Mouse (Mus musculus) kidney, adult 18-20 months (tissue): ENCODE results near the gene Faiml.

ENCODE experiments used
- DNase-seq: peaks from one replicate; pipeline ENCODE4 v3.0.0; 2021

Gene Faiml

GRCm38 (mm10) chr9:99237139-99237538, at the start of gene Faiml:
Gene Faiml, minus strand, starts transcription at chr9:99237239.
- no peak for DNase-seq

- no peak for DNase-seq
Measured at GRCm38 (mm10) chr9:99258891-99259290, 21.9 kb upstream of the Faiml start.

- DNase-seq = no peak
Measured at GRCm38 (mm10) chr9:99256821-99257220, 19.8 kb upstream of the Faiml start.

- DNase-seq = no peak
Measured at GRCm38 (mm10) chr9:99256206-99256605, 19.2 kb upstream of the Faiml start.

GRCm38 (mm10) chr9:99253861-99254260, 16.8 kb upstream of the Faiml start:
- no peak for DNase-seq

- DNase-seq = no peak
Measured at GRCm38 (mm10) chr9:99248906-99249305, 11.9 kb upstream of the Faiml start.

GRCm38 (mm10) chr9:99248304-99248703, 11.3 kb upstream of the Faiml start:
- DNase-seq = no peak

GRCm38 (mm10) chr9:99243895-99244293, 6.9 kb upstream of the Faiml start:
- DNase-seq = no peak

GRCm38 (mm10) chr9:99243190-99243894, 6.3 kb upstream of the Faiml start, which contains the start of gene Cep70:
Gene Cep70, plus strand, starts transcription at chr9:99243367.
- DNase-seq = peak; percentile 97

GRCm38 (mm10) chr9:99242533-99243189, 5.6 kb upstream of the Faiml start:
- DNase-seq = no peak

- peak; percentile 61 for DNase-seq
Measured at GRCm38 (mm10) chr9:99242035-99242434, 5.0 kb upstream of the Faiml start.

GRCm38 (mm10) chr9:99240571-99240970, 3.5 kb upstream of the Faiml start:
- DNase-seq = no peak

- DNase-seq = no peak
Measured at GRCm38 (mm10) chr9:99239256-99239655, 2.2 kb upstream of the Faiml start.

GRCm38 (mm10) chr9:99238276-99238675, 1.2 kb upstream of the Faiml start:
- DNase-seq = no peak

GRCm38 (mm10) chr9:99229450-99229849, 7.6 kb downstream of the Faiml start:
- DNase-seq = no peak

- no peak for DNase-seq
Measured at GRCm38 (mm10) chr9:99224583-99224982, 12.5 kb downstream of the Faiml start.

- DNase-seq = no peak
Measured at GRCm38 (mm10) chr9:99221636-99222035, 15.4 kb downstream of the Faiml start.

GRCm38 (mm10) chr9:99217999-99218719, 18.9 kb downstream of the Faiml start:
- DNase-seq = no peak

- no peak for DNase-seq
Measured at GRCm38 (mm10) chr9:99216182-99216581, 20.9 kb downstream of the Faiml start.

- no peak for DNase-seq
Measured at GRCm38 (mm10) chr9:99212643-99213042, 24.4 kb downstream of the Faiml start.

GRCm38 (mm10) chr9:99183043-99183670, 53.9 kb downstream of the Faiml start:
- no peak for DNase-seq

- no peak for DNase-seq
Measured at GRCm38 (mm10) chr9:99182121-99182520, 54.9 kb downstream of the Faiml start.

GRCm38 (mm10) chr9:99180272-99180671, 56.8 kb downstream of the Faiml start:
- DNase-seq = no peak
